Mouse (Mus musculus) stomach, postnatal 0 days (tissue): Measurements from ENCODE around the gene Efr3b. TPM values are rescaled to one million over a fixed set of nuclear protein-coding genes. Genes with fewer than 3 reads are reported as not detected.
"Not testable (repeated sequence)": the region's sequence is repeated elsewhere in the genome, so short reads cannot be mapped to it uniquely, and the experiment has no call there.

ENCODE experiments used
- ATAC-seq: fragments of 200-750 bp; cut with Nextera tagmentation; 2 replicates; pipeline ENCODE4 v1.8.0; 2017; ENCODE audit not compliant: low FRiP score, low TSS enrichment
- DNase-seq: peaks from one replicate; pipeline ENCODE4 v3.0.0-alpha.2; 2016; ENCODE audit warnings: low spot score
- H3K27ac ChIP-seq: fragments of 300-500 bp; sonication (generic); replicated peaks from 2 replicates; pipeline ENCODE4 v1.5.1; 2014; ENCODE audit warnings: mild to moderate bottlenecking, control low read depth
- H3K27me3 ChIP-seq: fragments of 300-500 bp; sonication (generic); 2 replicates; pipeline ENCODE4 v1.6.1; 2014; ENCODE audit warnings: low read length; ENCODE audit not compliant: control insufficient read depth, insufficient read depth
- H3K36me3 ChIP-seq: fragments of 300-500 bp; sonication (generic); 2 replicates; pipeline ENCODE4 v1.6.1; 2014; ENCODE audit warnings: low read length, mixed read lengths; ENCODE audit not compliant: control insufficient read depth, insufficient read depth
- H3K4me1 ChIP-seq: fragments of 300-500 bp; sonication (generic); replicated peaks from 2 replicates; pipeline ENCODE4 v1.6.1; 2014; ENCODE audit warnings: antibody characterized with exemption; ENCODE audit not compliant: control insufficient read depth, insufficient read depth
- H3K4me2 ChIP-seq: fragments of 300-500 bp; sonication (generic); replicated peaks from 2 replicates; pipeline ENCODE4 v1.6.1; 2014; ENCODE audit warnings: low read depth, mild to moderate bottlenecking, control low read depth, moderate library complexity
- H3K4me3 ChIP-seq: fragments of 300-500 bp; sonication (generic); 2 replicates; pipeline ENCODE4 v1.5.1; 2014; ENCODE audit warnings: low read depth, low read length, control low read depth
- H3K9ac ChIP-seq: fragments of 300-500 bp; sonication (generic); 2 replicates; pipeline ENCODE4 v1.6.1; 2014; ENCODE audit warnings: mild to moderate bottlenecking, low read length, control low read depth, mixed read lengths
- H3K9me3 ChIP-seq: fragments of 300-500 bp; sonication (generic); 2 replicates; pipeline ENCODE4 v1.6.1; 2016; ENCODE audit warnings: low read length; ENCODE audit not compliant: control insufficient read depth
- CTCF ChIP-seq: IDR thresholded peaks from 2 replicates; pipeline ENCODE4 v1.5.1; 2016; ENCODE audit warnings: antibody characterized with exemption, low read depth, mild to moderate bottlenecking, moderate library complexity
- EP300 ChIP-seq: optimal IDR thresholded peaks from 2 replicates; pipeline ENCODE3; 2016; ENCODE audit warnings: antibody characterized with exemption
- WGBS: fragments of 180-500 bp; shearing (Covaris S2); extraction: QIAGEN DNeasy Blood & Tissue Kit; methylation state at CpG from one replicate; pipeline ENCODE4 v1.1.7; 2014; 5-methylcytosine and 5-hydroxymethylcytosine counted together
- polyA plus RNA-seq: library from polyadenylated mRNA; unstranded; fragments of >200 nt; fragmentation: Nextera tagmentation; extraction: Ambion mirVana; gene quantifications from 2 replicates; pipeline ENCODE4 v1.2.1, GENCODE M21; 2015

Gene Efr3b
- polyA plus RNA-seq, 1 experiment from 2014 or later, result 0.99 TPM

DNA sequence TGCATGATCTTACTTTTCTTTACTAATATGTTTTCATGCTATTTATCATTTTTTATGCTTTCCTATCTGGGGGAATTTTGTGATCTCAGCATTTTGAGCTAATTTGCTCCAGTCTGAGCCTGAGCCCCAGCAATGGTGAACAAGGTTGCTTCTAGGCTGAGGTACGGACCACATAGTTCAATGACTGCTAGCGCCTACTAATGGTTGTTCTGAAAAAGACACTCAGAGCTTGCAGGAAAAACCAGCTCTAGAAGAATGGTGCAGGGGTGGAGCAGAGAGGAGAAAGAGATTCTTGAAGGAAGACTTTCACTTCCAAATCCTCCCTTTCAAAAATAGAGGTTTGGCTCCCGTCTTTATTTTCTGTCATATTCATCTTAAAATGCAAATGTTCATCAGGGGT lies 82.4 kb downstream of the Efr3b start:
- no peak overlapping the region for H3K4me3 ChIP-seq
- H3K9me3 ChIP-seq, result no peaks in the 10 kb centered on the region
- no peaks in the 10 kb centered on the region; the same call in 1 of the 2 replicates for H3K27me3 ChIP-seq
- WGBS, result 16% methylated on average over 3 of the region's 3 CpGs
- H3K36me3 ChIP-seq, result no peaks in the 10 kb centered on the region
- peaks cover 3% of the 10 kb centered on the region; the same call in 1 of the 2 replicates for H3K4me1 ChIP-seq
- no peak overlapping the region for H3K9ac ChIP-seq
- no peak overlapping the region for H3K4me2 ChIP-seq
- peak; percentile 52 for TF ChIP-seq CTCF
- TF ChIP-seq EP300, result no peak
- ATAC-seq, result no peak
- no peak for DNase-seq
- no peak overlapping the region for H3K27ac ChIP-seq

DNA sequence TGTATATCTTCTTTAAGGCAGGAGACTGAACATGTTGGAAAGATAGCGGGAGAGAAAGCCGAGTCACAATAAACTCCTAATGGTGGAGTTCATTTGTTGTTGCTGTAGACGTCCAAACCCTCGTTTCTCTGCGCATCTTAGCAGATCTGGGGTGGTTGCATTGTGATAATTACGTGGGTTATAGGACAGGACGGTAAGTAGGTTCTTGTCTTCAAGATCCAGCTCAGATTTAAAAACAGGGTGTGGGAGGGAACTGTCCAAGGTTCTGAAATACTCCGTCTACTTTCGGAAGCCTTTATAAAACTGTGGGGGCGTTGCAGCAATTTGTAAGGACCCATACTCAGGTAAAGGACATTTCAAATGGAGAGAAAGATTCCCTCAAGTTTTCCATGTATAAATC lies 83.3 kb downstream of the Efr3b start:
- H3K27ac ChIP-seq, result no peak overlapping the region
- no peak overlapping the region for H3K4me3 ChIP-seq
- no peak for TF ChIP-seq CTCF
- no peak for TF ChIP-seq EP300
- H3K9ac ChIP-seq, result no peak overlapping the region
- no peaks in the 10 kb centered on the region for H3K36me3 ChIP-seq
- no peaks in the 10 kb centered on the region; the same call in 1 of the 2 replicates for H3K27me3 ChIP-seq
- 28% methylated on average over 10 of the region's 10 CpGs for WGBS
- ATAC-seq (no peak), DNase-seq (no peak)
- H3K4me1 ChIP-seq, result peaks cover 2% of the 10 kb centered on the region; the same call in 1 of the 2 replicates
- H3K4me2 ChIP-seq, result no peak overlapping the region
- no peaks in the 10 kb centered on the region for H3K9me3 ChIP-seq

DNA sequence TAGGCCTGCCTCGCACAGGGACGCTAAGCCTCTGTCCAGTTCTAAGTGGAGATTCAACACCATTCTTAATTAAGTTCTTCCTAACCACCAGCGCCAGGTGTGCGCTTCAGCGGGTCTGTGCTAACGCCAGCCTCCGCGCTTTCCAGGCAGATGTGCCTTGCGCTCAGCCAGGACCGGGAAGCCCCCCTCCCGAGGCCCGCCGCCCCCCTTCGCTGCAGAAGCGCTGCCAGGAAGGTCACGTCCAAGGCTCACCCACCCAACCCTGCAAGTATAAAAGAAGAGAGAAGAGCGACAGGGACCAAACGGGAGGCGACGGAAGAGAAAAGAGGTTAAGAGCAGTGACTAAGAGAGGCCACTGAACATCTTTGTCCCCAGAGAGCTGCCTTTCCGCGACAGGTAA lies 84.1 kb downstream of the Efr3b start, which contains the start of gene Pomc:
Pomc (plus strand) TSS at position 301 of the 400 bp plus-strand sequence.
- Histone ChIP-seq H3K36me3 (no peaks in the 10 kb centered on the region), H3K9me3 (no peaks in the 10 kb centered on the region), H3K9ac (no peak within 1 kb of the TSS), H3K4me2 (no peak within 1 kb of the TSS), H3K4me1 (no peaks in the 10 kb centered on the region), H3K27ac (no peak within 1 kb of the TSS), H3K4me3 (no peak within 1 kb of the TSS), H3K27me3 (no peaks in the 10 kb centered on the region; the same call in 1 of the 2 replicates)
- no peak for DNase-seq
- 21% methylated on average over 22 of the region's 22 CpGs for WGBS
- TF ChIP-seq CTCF (no peak), EP300 (no peak)
- ATAC-seq, result no peak

DNA sequence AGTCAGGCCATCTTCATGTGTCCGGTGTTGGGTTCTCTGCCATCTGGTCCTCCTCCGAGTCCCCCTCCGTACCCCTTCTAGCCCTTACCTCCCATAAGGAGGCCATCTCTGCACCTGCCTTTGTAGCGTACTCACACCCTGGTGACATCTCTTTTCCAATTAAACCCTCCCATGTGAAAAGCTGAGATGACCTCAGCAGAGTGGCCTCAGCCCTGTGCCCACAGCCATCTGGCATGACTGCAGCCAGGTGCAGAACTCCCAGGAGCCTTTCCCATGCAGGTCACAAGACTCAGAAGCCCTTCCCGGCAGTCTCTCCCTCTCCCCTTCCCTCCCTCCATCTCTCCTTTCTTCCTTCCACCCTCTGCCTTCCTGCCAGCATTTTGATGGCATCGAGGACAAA lies 91.2 kb downstream of the Efr3b start:
- Histone ChIP-seq H3K4me1 (no peaks in the 10 kb centered on the region), H3K4me3 (no peak overlapping the region), H3K9ac (no peak overlapping the region), H3K36me3 (no peaks in the 10 kb centered on the region), H3K27ac (no peak overlapping the region), H3K4me2 (no peak overlapping the region), H3K9me3 (no peaks in the 10 kb centered on the region), H3K27me3 (no peaks in the 10 kb centered on the region)
- ATAC-seq, result no peak
- no peak for TF ChIP-seq EP300
- TF ChIP-seq CTCF, result no peak
- no peak for DNase-seq
- WGBS, result 76% methylated on average over 6 of the region's 6 CpGs

GRCm38 (mm10) chr12:3944454-3945073 lies 94.2 kb downstream of the Efr3b start:
- DNase-seq (no peak), ATAC-seq (no peak)
- 60% methylated on average over 4 of the region's 4 CpGs for WGBS
- Histone ChIP-seq H3K27me3 (no peaks in the 10 kb centered on the region), H3K4me1 (no peaks in the 10 kb centered on the region), H3K9me3 (no peaks in the 10 kb centered on the region), H3K9ac (no peak overlapping the region), H3K4me2 (no peak overlapping the region), H3K4me3 (no peak overlapping the region), H3K27ac (no peak overlapping the region), H3K36me3 (no peaks in the 10 kb centered on the region)
- TF ChIP-seq CTCF, result no peak
- TF ChIP-seq EP300, result no peak

DNA sequence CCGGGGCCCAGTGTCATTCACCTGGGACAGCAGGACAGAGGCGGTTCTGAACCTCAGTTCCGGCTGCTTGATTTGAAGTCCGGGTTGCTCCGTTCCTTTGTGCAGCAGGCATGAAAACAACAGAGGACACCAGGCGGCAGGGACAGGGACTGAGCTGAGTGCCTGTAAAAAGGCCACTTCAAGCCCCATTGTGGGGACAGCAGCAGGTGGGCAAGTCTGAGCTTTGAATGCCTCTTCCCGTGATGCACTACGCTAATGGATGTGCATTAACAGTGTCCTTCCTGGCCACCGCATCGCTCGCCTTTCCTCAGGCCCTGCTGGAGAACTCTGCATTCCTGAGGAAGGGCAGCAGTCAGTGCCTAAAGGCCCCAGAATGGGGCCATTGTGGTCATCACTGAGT lies 96.7 kb downstream of the Efr3b start:
- Histone ChIP-seq H3K9ac (no peak overlapping the region), H3K27me3 (no peaks in the 10 kb centered on the region), H3K36me3 (no peaks in the 10 kb centered on the region), H3K4me3 (no peak overlapping the region), H3K4me2 (no peak overlapping the region), H3K27ac (no peak overlapping the region), H3K9me3 (no peaks in the 10 kb centered on the region), H3K4me1 (no peaks in the 10 kb centered on the region)
- ATAC-seq, result no peak
- no peak for DNase-seq
- 45% methylated on average over 11 of the region's 11 CpGs for WGBS
- TF ChIP-seq EP300 (no peak), CTCF (no peak)

GRCm38 (mm10) chr12:3930090-3930865 lies 108.4 kb downstream of the Efr3b start:
- H3K27me3 ChIP-seq, ATAC-seq, H3K4me3 ChIP-seq, H3K27ac ChIP-seq, DNase-seq, H3K4me2 ChIP-seq, H3K4me1 ChIP-seq, H3K9me3 ChIP-seq, H3K9ac ChIP-seq, H3K36me3 ChIP-seq: not testable (repeated sequence)
- 88% methylated on average over 29 of the region's 47 CpGs for WGBS
